Mouse (Mus musculus): ENCODE measurements around the gene Polr2m. TPM values are rescaled to one million over a fixed set of nuclear protein-coding genes. Genes with fewer than 3 reads are reported as not detected.

The Polr2m gene
- polyA plus RNA-seq (2014; fragmentation: Illumina TruSeq; extraction: RNeasy Lipid Tissue Mini Kit (QIAGEN cat#74804); ENCODE audit: low replicate concordance), result 88.1 TPM

DNA sequence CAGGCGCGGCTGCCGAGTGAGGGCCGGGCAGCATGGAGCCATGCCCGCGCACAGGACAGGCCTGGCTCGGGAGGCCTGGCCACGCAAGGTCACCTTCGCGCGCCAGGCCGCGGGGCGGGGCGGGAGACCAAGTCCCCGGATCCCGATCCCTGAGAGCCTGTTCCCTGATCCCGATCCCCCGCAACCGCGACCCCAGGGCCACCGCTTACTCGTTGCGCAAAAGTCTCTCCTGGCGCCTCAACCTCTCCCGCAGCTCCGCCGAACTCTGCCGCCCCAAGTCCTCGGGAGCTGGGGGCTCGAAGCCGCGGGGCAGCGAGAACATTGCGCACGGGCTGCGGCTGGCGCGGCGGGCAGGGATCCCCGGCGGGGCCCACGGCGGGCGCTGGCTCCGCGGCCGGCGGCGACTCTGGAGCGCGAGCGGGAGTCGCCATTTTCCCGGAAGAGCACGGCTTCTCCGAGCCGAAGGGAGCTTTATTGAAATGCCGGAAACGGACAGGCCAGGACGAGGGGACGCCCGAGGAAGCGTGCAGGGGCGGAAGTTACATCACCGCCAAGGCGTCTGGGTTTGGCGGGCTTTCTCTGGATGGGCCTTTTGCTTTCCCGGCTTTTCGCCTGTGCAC lies at the start of gene Polr2m:
Gene Polr2m, minus strand, starts transcription at position 461 of the 620 bp plus-strand sequence.

Other genes with a start within 250 kb of the Polr2m start
- 19.3 TPM for gene Myzap, start 106.4 kb upstream of the Polr2m start, polyA plus RNA-seq (2014; fragmentation: Illumina TruSeq; extraction: RNeasy Lipid Tissue Mini Kit (QIAGEN cat#74804); ENCODE audit: low replicate concordance)

Data from small intestine, adult 10 weeks (tissue).